In genomic region chr12:31213556-31213955, GRCm38 (mm10) we compare ENCODE assay signal across 10 mouse cellular contexts. TPM values are rescaled to one million over a fixed set of nuclear protein-coding genes. Genes with fewer than 3 reads are reported as not detected.
DNase-seq lines count a peak whose midpoint lies in the region; ATAC-seq and TF ChIP-seq lines count a peak whose summit lies in the region.
"Had no signal": no experiment of that assay in that cellular context is flagged by ENCODE, and none has a peak within 500 bp of the region (broad histone marks: within the 10 kb centered on the region; RNA-seq: fewer than 3 reads in every experiment).

No protein-coding gene starts in this region.

- no peak overlapping the region for H3K4me3 ChIP-seq in left cerebral cortex, adult 2 months
- no peak overlapping the region for H3K4me3 ChIP-seq in cerebellum, adult 2 months (replicated peaks; ENCODE audit: insufficient read depth, low read depth, low read length)
- no peak overlapping the region for H3K4me3 ChIP-seq in heart, embryonic 16.5 days (ENCODE audit: low read length)
- H3K4me3 ChIP-seq in lung, embryonic 16.5 days (ENCODE audit: low read length): no peak overlapping the region

- no peak for TF ChIP-seq POLR2A in cerebellum, adult 2 months (IDR thresholded peaks at IDR 0.05; ENCODE audit: borderline replicate concordance, insufficient read depth, low read length)

- H3K4me1 ChIP-seq in cerebellum, adult 2 months (ENCODE audit: control insufficient read depth, insufficient read depth, low read length): peaks cover 5% of the 10 kb centered on the region; the same call in 1 of the 2 replicates
- peaks cover 17% of the 10 kb centered on the region for H3K4me1 ChIP-seq in heart, embryonic 16.5 days (ENCODE audit: control insufficient read depth, insufficient read depth, low read length)
- H3K4me1 ChIP-seq in lung, embryonic 16.5 days (replicated peaks; ENCODE audit: control insufficient read depth, insufficient read depth, low read length): peaks cover 17% of the 10 kb centered on the region

- H3K27me3 ChIP-seq in cerebellum, adult 2 months (ENCODE audit: control insufficient read depth, insufficient read depth, low read length): no peaks in the 10 kb centered on the region
- H3K27me3 ChIP-seq in heart, embryonic 16.5 days (ENCODE audit: control insufficient read depth, insufficient read depth, low read length): no peaks in the 10 kb centered on the region
- H3K27me3 ChIP-seq in lung, embryonic 16.5 days (ENCODE audit: control insufficient read depth, insufficient read depth, low read depth, low read length): no peaks in the 10 kb centered on the region

- H3K36me3 ChIP-seq in heart, embryonic 16.5 days (ENCODE audit: control insufficient read depth, insufficient read depth): no peaks in the 10 kb centered on the region
- H3K36me3 ChIP-seq in lung, embryonic 16.5 days (ENCODE audit: control insufficient read depth, insufficient read depth, low read length): no peaks in the 10 kb centered on the region

- H3K4me2 ChIP-seq in heart, embryonic 16.5 days (ENCODE audit: low read depth, low read length): peak overlapping the region; percentile 27; the same call in 1 of the 2 replicates
- no peak overlapping the region for H3K4me2 ChIP-seq in lung, embryonic 16.5 days (ENCODE audit: low read depth, low read length)

- H3K9ac ChIP-seq in heart, embryonic 16.5 days (ENCODE audit: low read length): 0 out of 2 replicates have a peak overlapping the region, but pooled peaks have one; percentile 15
- H3K9ac ChIP-seq in lung, embryonic 16.5 days (ENCODE audit: low read length): no peak overlapping the region

- intact Hi-C loops in left cerebral cortex, postnatal 14 days (cut with DNase I): no loop called here
- intact Hi-C loops in left cerebral cortex, adult 2 months (cut with DNase I): no loop called here

- peak; percentile 45 for ATAC-seq in heart, embryonic 16.5 days (replicated peaks; ENCODE audit: extremely low read depth, insufficient read depth, low FRiP score)
- 0 out of 2 replicates have a peak, but pooled peaks have one; percentile 37 for ATAC-seq in lung, embryonic 16.5 days (ENCODE audit: low read depth)
- ATAC-seq in CD4-positive, CD25-positive, alpha-beta regulatory T cell, adult 4 months: no peak

- H3K9me3 ChIP-seq in heart, embryonic 16.5 days (replicated peaks; ENCODE audit: control insufficient read depth, low read length): no peaks in the 10 kb centered on the region
- H3K9me3 ChIP-seq in lung, embryonic 16.5 days (ENCODE audit: control insufficient read depth, low read length): no peaks in the 10 kb centered on the region

- H3K27ac ChIP-seq in left cerebral cortex, adult 2 months: no peak overlapping the region
- H3K27ac ChIP-seq in cerebellum, adult 2 months (ENCODE audit: insufficient read depth, low read length): no peak overlapping the region
- peak overlapping the region; percentile 78 for H3K27ac ChIP-seq in heart, embryonic 16.5 days (ENCODE audit: low read length)
- peak overlapping the region; percentile 60 for H3K27ac ChIP-seq in lung, embryonic 16.5 days (ENCODE audit: low read length)

- peak; percentile 24 to 44 for DNase-seq in left cerebral cortex, postnatal 14 days (ENCODE audit: low spot score in 2 of 2)
- DNase-seq in left cerebral cortex, adult 2 months (ENCODE audit: extremely low spot score in 1 of 2, low spot score in 2 of 2): no peak
- DNase-seq in cerebellum, adult 2 months: peak; percentile 66 to 76
- no peak for DNase-seq in natural killer cell, adult 2 months (ENCODE audit: low spot score in 2 of 2)

- TF ChIP-seq CTCF in left cerebral cortex, adult 2 months (IDR thresholded peaks at IDR 0.05): no peak
- no peak for TF ChIP-seq CTCF in cerebellum, adult 2 months (IDR thresholded peaks at IDR 0.05; ENCODE audit: borderline replicate concordance, insufficient read depth, low read depth, low read length)

- WGBS in cerebellum, adult 2 months: 7% methylated on average over 7 of the region's 7 CpGs
- WGBS in heart, embryonic 16.5 days: 34% methylated on average over 7 of the region's 7 CpGs
- 37% methylated on average over 7 of the region's 7 CpGs for WGBS in lung, embryonic 16.5 days

RNA-seq across cellular contexts. Expression of gene Gm6993, which starts 27.0 kb away (rescaled TPM):
- total RNA-seq in left cerebral cortex, postnatal 14 days (2021): not detected
- not detected for total RNA-seq in left cerebral cortex, adult 2 months (2021)
- not detected in 2 replicates for polyA plus RNA-seq in cerebellum, adult 2 months (2012; rRNA removed)
- not detected in 2 replicates for polyA plus RNA-seq in heart, embryonic 16.5 days (2015; fragmentation: Nextera tagmentation; extraction: Ambion mirVana)
- polyA plus RNA-seq in lung, embryonic 16.5 days (2015; fragmentation: Nextera tagmentation; extraction: Ambion mirVana): not detected in 2 replicates
- not detected for polyA plus RNA-seq in CD4-positive, CD25-positive, alpha-beta regulatory T cell, adult 4 months (2017; shearing (Covaris generic))
- polyA plus RNA-seq: gonadal fat pad, adult 2 months; liver, embryonic 16.5 days; stomach, embryonic 14.5 days had no signal

RNA-seq across cellular contexts. Expression of gene Lamb1, which starts 51.5 kb away (rescaled TPM):
- total RNA-seq in left cerebral cortex, postnatal 14 days (2021): 10 to 100 TPM; 26.2 to 28.1 TPM
- 10 to 100 TPM; 16.8 to 17.1 TPM for total RNA-seq in left cerebral cortex, adult 2 months (2021)
- polyA plus RNA-seq in cerebellum, adult 2 months (2012; rRNA removed): 10.6 and 13.2 TPM in 2 replicates
- polyA plus RNA-seq in heart, embryonic 16.5 days (2015; fragmentation: Nextera tagmentation; extraction: Ambion mirVana): 92.1 and 113 TPM in 2 replicates
- 121 and 131 TPM in 2 replicates for polyA plus RNA-seq in lung, embryonic 16.5 days (2015; fragmentation: Nextera tagmentation; extraction: Ambion mirVana)
- polyA plus RNA-seq in CD4-positive, CD25-positive, alpha-beta regulatory T cell, adult 4 months (2017; shearing (Covaris generic)): not detected

Comparison
In these comparisons a context has a peak if more than half of its experiments do, and no peak if none do; other contexts are left out.
1. DNase-seq: peak in left cerebral cortex, postnatal 14 days (2 of 2) and cerebellum, adult 2 months (2 of 2); none in left cerebral cortex, adult 2 months (0 of 2) and natural killer cell, adult 2 months (0 of 2).
2. H3K27ac ChIP-seq: peak in heart, embryonic 16.5 days (single experiment) and lung, embryonic 16.5 days (single experiment); none in left cerebral cortex, adult 2 months (single experiment) and cerebellum, adult 2 months (single experiment).
3. RNA of gene Lamb1, which starts 51.5 kb away (polyA plus RNA-seq): 121 to 131 TPM in lung, embryonic 16.5 days, 92.1 to 113 TPM in heart, embryonic 16.5 days and 10.6 to 13.2 TPM in cerebellum, adult 2 months; not detected in CD4-positive, CD25-positive, alpha-beta regulatory T cell, adult 4 months; every median in the first group is over 10 times any median in the second.